Mouse (Mus musculus) lung, embryonic 16.5 days (tissue): ENCODE results near the gene Mthfr. TPM values are rescaled to one million over a fixed set of nuclear protein-coding genes. Genes with fewer than 3 reads are reported as not detected.

Source experiments
- ATAC-seq: fragments of 200-750 bp; cut with Nextera tagmentation; 2 replicates; pipeline ENCODE4 v1.8.0; 2017; ENCODE audit warnings: low read depth, mild to moderate bottlenecking, moderate library complexity
- H3K27ac ChIP-seq: fragments of 300-500 bp; sonication (generic); 2 replicates; pipeline ENCODE4 v1.5.1; 2014; ENCODE audit warnings: mild to moderate bottlenecking, control low read depth, low read length
- H3K27me3 ChIP-seq: fragments of 300-500 bp; sonication (generic); 2 replicates; pipeline ENCODE4 v1.6.1; 2014; ENCODE audit warnings: low read depth, low read length, mixed read lengths; ENCODE audit not compliant: control insufficient read depth, insufficient read depth
- H3K36me3 ChIP-seq: fragments of 300-500 bp; sonication (generic); 2 replicates; pipeline ENCODE4 v1.6.1; 2014; ENCODE audit warnings: low read length; ENCODE audit not compliant: control insufficient read depth, insufficient read depth
- H3K4me1 ChIP-seq: fragments of 300-500 bp; sonication (generic); replicated peaks from 2 replicates; pipeline ENCODE4 v1.6.1; 2014; ENCODE audit warnings: low read length, mixed read lengths; ENCODE audit not compliant: control insufficient read depth, insufficient read depth
- H3K4me2 ChIP-seq: fragments of 300-500 bp; sonication (generic); 2 replicates; pipeline ENCODE4 v1.6.1; 2014; ENCODE audit warnings: low read depth, low read length, control low read depth
- H3K4me3 ChIP-seq: fragments of 300-500 bp; sonication (generic); 2 replicates; pipeline ENCODE4 v1.5.1; 2014; ENCODE audit warnings: mild to moderate bottlenecking, low read length, control low read depth
- H3K9ac ChIP-seq: fragments of 300-500 bp; sonication (generic); 2 replicates; pipeline ENCODE4 v1.6.1; 2014; ENCODE audit warnings: low read length, control low read depth
- H3K9me3 ChIP-seq: fragments of 300-500 bp; sonication (generic); 2 replicates; pipeline ENCODE4 v1.6.1; 2016; ENCODE audit warnings: low read length; ENCODE audit not compliant: control insufficient read depth
- WGBS: fragments of 180-500 bp; shearing (Covaris S2); extraction: QIAGEN DNeasy Blood & Tissue Kit; methylation state at CpG from one replicate; pipeline ENCODE4 v1.1.7; 2014; 5-methylcytosine and 5-hydroxymethylcytosine counted together
- polyA plus RNA-seq: library from polyadenylated mRNA; unstranded; fragments of >200 nt; fragmentation: Nextera tagmentation; extraction: Ambion mirVana; gene quantifications from 2 replicates; pipeline ENCODE4 v1.2.1, GENCODE M21; 2015

Mthfr gene
- polyA plus RNA-seq, 1 experiment from 2014 or later: 21.3 TPM

DNA sequence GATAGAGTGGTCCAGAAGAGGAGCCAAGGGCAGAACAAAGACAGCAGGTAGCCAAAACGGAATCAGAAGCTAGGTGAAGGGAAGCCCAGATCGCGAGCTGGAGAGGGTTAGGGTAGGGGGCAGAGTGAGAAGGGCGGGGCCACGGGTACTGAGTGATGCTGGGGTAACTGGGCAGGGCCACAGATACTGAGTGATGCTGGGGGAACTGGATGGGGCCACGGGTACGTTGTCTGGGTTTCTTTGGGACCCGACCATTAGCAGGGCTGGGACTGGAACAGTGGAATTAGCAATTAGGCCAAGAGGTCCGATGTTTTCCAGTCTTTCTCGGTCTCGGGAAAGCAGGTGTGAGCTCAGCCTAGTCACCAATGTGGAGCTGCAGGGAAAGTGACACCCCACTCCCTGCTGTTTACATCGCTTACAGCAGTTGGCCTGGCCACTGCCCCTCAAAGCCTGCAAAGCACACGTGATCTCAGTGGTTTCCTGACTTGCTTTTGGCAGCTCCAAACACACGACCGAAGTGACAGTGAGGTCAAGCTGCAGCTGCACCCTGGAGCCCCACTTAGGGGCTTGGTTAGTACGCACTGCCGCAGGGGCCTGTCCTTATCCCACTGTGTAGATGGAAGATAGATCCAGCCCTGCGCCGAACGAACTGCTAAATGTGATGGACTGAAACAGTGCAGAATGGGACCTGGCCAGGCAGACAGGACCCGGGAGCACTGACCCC lies 44.5 kb downstream of the Mthfr start:
- WGBS: 46% methylated on average over 21 of the region's 21 CpGs
- Histone ChIP-seq H3K9ac (no peak overlapping the region), H3K4me1 (peaks cover 18% of the 10 kb centered on the region), H3K9me3 (no peaks in the 10 kb centered on the region), H3K4me2 (no peak overlapping the region), H3K4me3 (no peak overlapping the region), H3K36me3 (peaks cover 2% of the 10 kb centered on the region), H3K27me3 (no peaks in the 10 kb centered on the region), H3K27ac (no peak overlapping the region)
- ATAC-seq: no peak

GRCm38 (mm10) chr4:148084261-148084714 lies 45.4 kb downstream of the Mthfr start:
- no peak overlapping the region for H3K9ac ChIP-seq
- peaks cover 2% of the 10 kb centered on the region for H3K36me3 ChIP-seq
- no peak overlapping the region for H3K4me3 ChIP-seq
- no peaks in the 10 kb centered on the region for H3K27me3 ChIP-seq
- no peaks in the 10 kb centered on the region for H3K9me3 ChIP-seq
- WGBS: 16% methylated on average over 8 of the region's 8 CpGs
- peaks cover 18% of the 10 kb centered on the region for H3K4me1 ChIP-seq
- ATAC-seq: no peak
- H3K27ac ChIP-seq: no peak overlapping the region
- H3K4me2 ChIP-seq: no peak overlapping the region

GRCm38 (mm10) chr4:148085131-148085906 lies 46.4 kb downstream of the Mthfr start:
- Histone ChIP-seq H3K27ac (no peak overlapping the region), H3K9ac (no peak overlapping the region)

GRCm38 (mm10) chr4:148085907-148086305 lies 47.0 kb downstream of the Mthfr start:
- Histone ChIP-seq H3K9ac (no peak overlapping the region), H3K4me3 (no peak overlapping the region), H3K9me3 (no peaks in the 10 kb centered on the region), H3K4me1 (peaks cover 18% of the 10 kb centered on the region), H3K27ac (no peak overlapping the region), H3K36me3 (peaks cover under 1% of the 10 kb centered on the region), H3K4me2 (no peak overlapping the region), H3K27me3 (no peaks in the 10 kb centered on the region)
- no peak for ATAC-seq
- 81% methylated on average over 3 of the region's 3 CpGs for WGBS

More at GRCm38 (mm10) chr4:148085131-148085906, 46.4 kb downstream of the Mthfr start:
- H3K27me3 ChIP-seq: no peaks in the 10 kb centered on the region
- H3K4me3 ChIP-seq: no peak overlapping the region
- no peak for ATAC-seq
- H3K36me3 ChIP-seq: peaks cover 2% of the 10 kb centered on the region
- no peaks in the 10 kb centered on the region for H3K9me3 ChIP-seq
- H3K4me1 ChIP-seq: peaks cover 18% of the 10 kb centered on the region
- no peak overlapping the region for H3K4me2 ChIP-seq
- WGBS: 46% methylated on average over 10 of the region's 10 CpGs

- Histone ChIP-seq H3K9ac (peak overlapping the region; percentile 76), H3K36me3 (no peaks in the 10 kb centered on the region), H3K9me3 (no peaks in the 10 kb centered on the region), H3K27me3 (no peaks in the 10 kb centered on the region), H3K27ac (no peak overlapping the region), H3K4me1 (peaks cover 18% of the 10 kb centered on the region), H3K4me2 (peak overlapping the region; percentile 67), H3K4me3 (peak overlapping the region; percentile 68)
- WGBS: 3% methylated on average over 29 of the region's 30 CpGs
- peak; percentile 60 for ATAC-seq
Observed at GRCm38 (mm10) chr4:148087091-148087906, 48.4 kb downstream of the Mthfr start.

GRCm38 (mm10) chr4:148087907-148088527 lies 49.1 kb downstream of the Mthfr start, which contains the start of gene Agtrap:
Agtrap (minus strand) TSS chr4:148088031.
- WGBS: 6% methylated on average over 34 of the region's 34 CpGs

GRCm38 (mm10) chr4:148089166-148089565 lies 50.3 kb downstream of the Mthfr start:
- WGBS: 72% methylated on average over 4 of the region's 4 CpGs
- Histone ChIP-seq H3K27ac (no peak overlapping the region), H3K9me3 (no peaks in the 10 kb centered on the region), H3K4me2 (no peak overlapping the region), H3K9ac (no peak overlapping the region), H3K4me3 (no peak overlapping the region), H3K27me3 (no peaks in the 10 kb centered on the region), H3K36me3 (no peaks in the 10 kb centered on the region), H3K4me1 (peaks cover 9% of the 10 kb centered on the region)
- no peak for ATAC-seq

More at GRCm38 (mm10) chr4:148087907-148088527, 49.1 kb downstream of the Mthfr start, which contains the start of gene Agtrap:
- Histone ChIP-seq H3K4me1 (peaks cover 18% of the 10 kb centered on the region), H3K4me3 (peak within 1 kb of the TSS; percentile 68), H3K4me2 (peak within 1 kb of the TSS; percentile 67), H3K27me3 (no peaks in the 10 kb centered on the region), H3K9me3 (no peaks in the 10 kb centered on the region), H3K36me3 (no peaks in the 10 kb centered on the region), H3K9ac (peak within 1 kb of the TSS; percentile 76), H3K27ac (no peak within 1 kb of the TSS)
- peak; percentile 95 for ATAC-seq

DNA sequence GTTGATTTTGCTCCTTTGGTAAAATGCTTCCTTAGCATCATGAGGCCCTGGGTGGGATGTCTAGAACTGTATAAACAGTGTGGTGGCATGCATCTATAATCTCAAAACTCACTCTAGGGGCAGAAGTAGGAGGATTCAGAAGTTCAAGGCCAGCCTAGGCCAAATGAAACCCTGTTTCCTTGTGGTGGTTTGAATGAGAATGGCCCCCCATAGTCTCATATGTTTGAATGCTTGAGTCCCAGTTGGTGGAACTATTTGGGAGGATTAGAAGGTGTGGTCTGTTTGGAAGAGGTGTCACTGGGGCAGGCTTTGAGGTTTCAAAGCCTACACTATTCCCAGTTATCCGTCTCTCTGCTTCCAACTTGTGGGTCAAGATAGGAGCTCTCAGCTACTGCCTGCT lies 52.3 kb downstream of the Mthfr start:
- Histone ChIP-seq H3K9ac (no peak overlapping the region), H3K9me3 (no peaks in the 10 kb centered on the region), H3K4me1 (peaks cover 5% of the 10 kb centered on the region; the same call in 1 of the 2 replicates), H3K4me2 (no peak overlapping the region), H3K4me3 (no peak overlapping the region), H3K27me3 (no peaks in the 10 kb centered on the region), H3K27ac (no peak overlapping the region), H3K36me3 (no peaks in the 10 kb centered on the region)
- ATAC-seq: no peak
- 88% methylated on average over 1 of the region's 1 CpGs for WGBS
